17 mouse cellular contexts compared by ENCODE assay signal in the genomic region with DNA sequence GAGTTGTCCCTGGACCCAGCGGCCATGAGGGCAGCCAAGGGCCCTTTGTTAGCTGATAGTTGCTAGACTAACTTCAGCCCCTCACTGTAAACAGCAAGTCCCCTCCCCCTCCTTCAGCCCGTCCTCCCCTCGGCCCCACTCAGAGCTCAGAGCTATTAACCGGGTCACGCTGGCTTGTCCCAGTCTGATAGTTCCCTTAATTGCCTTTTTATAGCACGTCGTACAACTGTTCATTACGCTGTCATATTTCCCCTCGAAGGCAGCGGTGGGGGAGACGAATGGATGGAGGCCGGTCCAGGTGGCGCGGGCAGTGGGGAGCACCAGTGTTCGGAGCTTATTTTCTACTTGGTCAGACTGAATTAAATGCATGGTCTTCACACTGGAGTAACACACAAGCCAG. TPM values are rescaled to one million over a fixed set of nuclear protein-coding genes. Genes with fewer than 3 reads are reported as not detected.
DNase-seq lines count a peak whose midpoint lies in the region; ATAC-seq lines count a peak whose summit lies in the region.
"Had no signal": no experiment of that assay in that cellular context is flagged by ENCODE, and none has a peak within 500 bp of the region (broad histone marks: within the 10 kb centered on the region; RNA-seq: fewer than 3 reads in every experiment).

No protein-coding gene starts in this region.

- no peak overlapping the region for H3K4me3 ChIP-seq in midbrain, embryonic 11.5 days (ENCODE audit: low read depth, low read length)
- no peak overlapping the region for H3K4me3 ChIP-seq in midbrain, embryonic 10.5 days
- H3K4me3 ChIP-seq in limb, embryonic 10.5 days = peak overlapping the region; percentile 15; the same call in 1 of the 2 replicates
- H3K4me3 ChIP-seq in neural tube, embryonic 15.5 days (replicated peaks) = no peak overlapping the region
- H3K4me3 ChIP-seq: erythroblast, embryonic 14.5 days; heart, embryonic 13.5 days had no signal

- H3K4me1 ChIP-seq in midbrain, embryonic 11.5 days (ENCODE audit: control insufficient read depth, insufficient read depth, low read length) = peaks cover 10% of the 10 kb centered on the region
- peaks cover 28% of the 10 kb centered on the region for H3K4me1 ChIP-seq in midbrain, embryonic 10.5 days
- H3K4me1 ChIP-seq in limb, embryonic 10.5 days = peaks cover 12% of the 10 kb centered on the region
- H3K4me1 ChIP-seq in neural tube, embryonic 15.5 days = peaks cover 25% of the 10 kb centered on the region
- H3K4me1 ChIP-seq: heart, embryonic 13.5 days had no signal

- DNase-seq in cerebellum, postnatal 10 days = peak; percentile 31 to 54
- DNase-seq in cerebellum, adult 8-10 months = no peak
- DNase-seq in midbrain, embryonic 11.5 days (ENCODE audit: low spot score, missing footprints) = peak; percentile 75
- DNase-seq in midbrain, embryonic 10.5 days (ENCODE audit: low spot score) = no peak
- DNase-seq in limb, embryonic 10.5 days (ENCODE audit: low spot score) = peak; percentile 43
- DNase-seq in frontal cortex, adult 2 months (ENCODE audit: extremely low spot score in 1 of 2, low spot score in 1 of 2) = no peak
- DNase-seq in gastrocnemius, postnatal 25 days = no peak
- DNase-seq: adrenal gland, adult 2 months; kidney, postnatal 10 days; layer of hippocampus, postnatal 36 days; lung, postnatal 14 days had no signal

- peak; percentile 24; the same call in 1 of the 2 replicates for ATAC-seq in midbrain, embryonic 11.5 days (ENCODE audit: low FRiP score)
- peak; percentile 53 for ATAC-seq in neural tube, embryonic 15.5 days (ENCODE audit: low FRiP score)

- H3K9me3 ChIP-seq in midbrain, embryonic 11.5 days (ENCODE audit: control insufficient read depth, low read length) = no peaks in the 10 kb centered on the region
- H3K9me3 ChIP-seq in midbrain, embryonic 10.5 days (replicated peaks) = no peaks in the 10 kb centered on the region
- H3K9me3 ChIP-seq in limb, embryonic 10.5 days (replicated peaks) = no peaks in the 10 kb centered on the region
- no peaks in the 10 kb centered on the region for H3K9me3 ChIP-seq in neural tube, embryonic 15.5 days (replicated peaks)
- H3K9me3 ChIP-seq: heart, embryonic 13.5 days had no signal

- H3K27me3 ChIP-seq in midbrain, embryonic 11.5 days (ENCODE audit: control insufficient read depth, insufficient read depth, low read length) = peaks cover 13% of the 10 kb centered on the region
- H3K27me3 ChIP-seq in midbrain, embryonic 10.5 days (ENCODE audit: low read depth, poor library complexity, severe bottlenecking) = peaks cover 81% of the 10 kb centered on the region
- H3K27me3 ChIP-seq in limb, embryonic 10.5 days (ENCODE audit: low read depth, poor library complexity, severe bottlenecking) = peaks cover 89% of the 10 kb centered on the region
- H3K27me3 ChIP-seq in neural tube, embryonic 15.5 days (replicated peaks) = peaks cover 41% of the 10 kb centered on the region

- no peaks in the 10 kb centered on the region for H3K36me3 ChIP-seq in midbrain, embryonic 11.5 days (ENCODE audit: control insufficient read depth, insufficient read depth, low read length)
- H3K36me3 ChIP-seq in midbrain, embryonic 10.5 days = no peaks in the 10 kb centered on the region
- no peaks in the 10 kb centered on the region for H3K36me3 ChIP-seq in limb, embryonic 10.5 days
- H3K36me3 ChIP-seq in neural tube, embryonic 15.5 days = no peaks in the 10 kb centered on the region
- H3K36me3 ChIP-seq: heart, embryonic 13.5 days had no signal

- no peak overlapping the region for H3K4me2 ChIP-seq in midbrain, embryonic 11.5 days
- peak overlapping the region; percentile 20 for H3K4me2 ChIP-seq in neural tube, embryonic 15.5 days
- H3K4me2 ChIP-seq: heart, embryonic 13.5 days had no signal

- no peak overlapping the region for H3K9ac ChIP-seq in midbrain, embryonic 11.5 days (ENCODE audit: low read length)
- no peak overlapping the region for H3K9ac ChIP-seq in neural tube, embryonic 15.5 days (replicated peaks)
- H3K9ac ChIP-seq: heart, embryonic 13.5 days had no signal

- WGBS in midbrain, embryonic 11.5 days = 46% methylated on average over 15 of the region's 15 CpGs
- WGBS in midbrain, embryonic 10.5 days = 49% methylated on average over 15 of the region's 15 CpGs
- 20% methylated on average over 15 of the region's 15 CpGs for WGBS in limb, embryonic 10.5 days
- WGBS in neural tube, embryonic 15.5 days = 3% methylated on average over 15 of the region's 15 CpGs

- no peak overlapping the region for H3K27ac ChIP-seq in midbrain, embryonic 11.5 days (ENCODE audit: low read depth, low read length)
- H3K27ac ChIP-seq in midbrain, embryonic 10.5 days (replicated peaks) = no peak overlapping the region
- no peak overlapping the region for H3K27ac ChIP-seq in limb, embryonic 10.5 days
- peak overlapping the region; percentile 42 for H3K27ac ChIP-seq in neural tube, embryonic 15.5 days (replicated peaks)
- H3K27ac ChIP-seq: heart, embryonic 13.5 days had no signal

RNA-seq across cellular contexts. Expression of a gene that starts 7.9 kb away (rescaled TPM):
- polyA plus RNA-seq in midbrain, embryonic 11.5 days (2014; fragmentation: Nextera tagmentation; extraction: Ambion mirVana) = 1.9 and 2.3 TPM in 2 replicates
- 0.25 and 0.68 TPM in 2 replicates for polyA plus RNA-seq in midbrain, embryonic 10.5 days (2016; fragmentation: Nextera tagmentation; extraction: Ambion mirVana)
- not detected in 2 replicates for polyA plus RNA-seq in limb, embryonic 10.5 days (2016; fragmentation: Nextera tagmentation; extraction: Ambion mirVana)
- polyA plus RNA-seq in neural tube, embryonic 15.5 days (2015; fragmentation: Nextera tagmentation; extraction: Ambion mirVana) = 9.7 and 11.1 TPM in 2 replicates
- 157 and 175 TPM in 2 replicates for polyA plus RNA-seq in frontal cortex, adult 2 months (2012; rRNA removed)
- total RNA-seq in gastrocnemius, postnatal 25 days (2021) = not detected
- total RNA-seq: adrenal gland, adult 2 months; common myeloid progenitor, adult 5-6 weeks; gastrocnemius, adult 8-10 months; liver, adult 2 months had no signal
- polyA plus RNA-seq: adrenal gland, adult 2 months; erythroblast, embryonic 14.5 days; heart, embryonic 13.5 days; liver, adult 2 months had no signal

RNA-seq across cellular contexts. Expression of a gene that starts 22.0 kb away (rescaled TPM):
- 15.3 and 16.0 TPM in 2 replicates for polyA plus RNA-seq in midbrain, embryonic 11.5 days (2014; fragmentation: Nextera tagmentation; extraction: Ambion mirVana)
- 14.1 and 14.8 TPM in 2 replicates for polyA plus RNA-seq in midbrain, embryonic 10.5 days (2016; fragmentation: Nextera tagmentation; extraction: Ambion mirVana)
- polyA plus RNA-seq in limb, embryonic 10.5 days (2016; fragmentation: Nextera tagmentation; extraction: Ambion mirVana) = 13.8 and 16.2 TPM in 2 replicates
- polyA plus RNA-seq in neural tube, embryonic 15.5 days (2015; fragmentation: Nextera tagmentation; extraction: Ambion mirVana) = 11.4 TPM in 2 replicates
- 10.0 and 10.9 TPM in 2 replicates for polyA plus RNA-seq in frontal cortex, adult 2 months (2012; rRNA removed)
- 1 to 10 TPM; 2.5 to 3.2 TPM for total RNA-seq in gastrocnemius, postnatal 25 days (2021)

Comparison
In these comparisons a context has a peak if more than half of its experiments do, and no peak if none do; other contexts are left out.
1. DNase-seq: peak in cerebellum, postnatal 10 days (2 of 2), midbrain, embryonic 11.5 days (single experiment) and limb, embryonic 10.5 days (single experiment); none in cerebellum, adult 8-10 months (single experiment), midbrain, embryonic 10.5 days (single experiment), frontal cortex, adult 2 months (0 of 2) and gastrocnemius, postnatal 25 days (single experiment).
2. RNA of a gene that starts 7.9 kb away (polyA plus RNA-seq): 157 to 175 TPM in frontal cortex, adult 2 months; 9.7 to 11.1 TPM in neural tube, embryonic 15.5 days, 1.9 to 2.3 TPM in midbrain, embryonic 11.5 days, 0.25 to 0.68 TPM in midbrain, embryonic 10.5 days and not detected in limb, embryonic 10.5 days; every median in the first group is over 10 times any median in the second.